Mouse (Mus musculus): Measurements from ENCODE around the gene Asic2. TPM values are rescaled to one million over a fixed set of nuclear protein-coding genes. Genes with fewer than 3 reads are reported as not detected.

Gene Asic2
- polyA plus RNA-seq, 1 experiment from 2014 or later = 0.47 TPM

- no peaks in the 10 kb centered on the region for H3K27me3 ChIP-seq (ENCODE audit: control insufficient read depth, insufficient read depth, low read length)
- no peak overlapping the region for H3K9ac ChIP-seq (ENCODE audit: low read length)
- ATAC-seq (ENCODE audit: low FRiP score, low TSS enrichment) = no peak
- no peak overlapping the region for H3K4me2 ChIP-seq (replicated peaks; ENCODE audit: low read depth)
- H3K36me3 ChIP-seq (ENCODE audit: control insufficient read depth, insufficient read depth, low read length) = no peaks in the 10 kb centered on the region
- H3K9me3 ChIP-seq (ENCODE audit: control insufficient read depth, low read length) = no peaks in the 10 kb centered on the region
- TF ChIP-seq CTCF (IDR thresholded peaks at IDR 0.05; ENCODE audit: low read depth) = no peak
- TF ChIP-seq EP300 (optimal IDR thresholded peaks at IDR 0.05) = no peak
- no peak overlapping the region for H3K27ac ChIP-seq (replicated peaks)
- 50% methylated on average over 5 of the region's 5 CpGs for WGBS
- no peak for DNase-seq (ENCODE audit: low spot score)
- H3K4me1 ChIP-seq (replicated peaks; ENCODE audit: control insufficient read depth, insufficient read depth) = no peaks in the 10 kb centered on the region
- H3K4me3 ChIP-seq (ENCODE audit: low read depth, low read length) = no peak overlapping the region
Measured at GRCm38 (mm10) chr11:81845010-81845685, 123.1 kb downstream of the Asic2 start.

GRCm38 (mm10) chr11:81841001-81841400 lies 127.3 kb downstream of the Asic2 start:
- Histone ChIP-seq H3K36me3 (ENCODE audit: control insufficient read depth, insufficient read depth, low read length) (no peaks in the 10 kb centered on the region), H3K4me1 (replicated peaks; ENCODE audit: control insufficient read depth, insufficient read depth) (no peaks in the 10 kb centered on the region), H3K4me2 (replicated peaks; ENCODE audit: low read depth) (no peak overlapping the region), H3K9me3 (ENCODE audit: control insufficient read depth, low read length) (no peaks in the 10 kb centered on the region), H3K9ac (ENCODE audit: low read length) (no peak overlapping the region), H3K27me3 (ENCODE audit: control insufficient read depth, insufficient read depth, low read length) (no peaks in the 10 kb centered on the region), H3K27ac (replicated peaks) (no peak overlapping the region), H3K4me3 (ENCODE audit: low read depth, low read length) (no peak overlapping the region)
- DNase-seq (ENCODE audit: low spot score) (no peak), ATAC-seq (ENCODE audit: low FRiP score, low TSS enrichment) (no peak)
- WGBS = 20% methylated on average over 2 of the region's 2 CpGs
- TF ChIP-seq CTCF (IDR thresholded peaks at IDR 0.05; ENCODE audit: low read depth) (no peak), EP300 (optimal IDR thresholded peaks at IDR 0.05) (no peak)

- DNase-seq (ENCODE audit: low spot score) = no peak
- TF ChIP-seq EP300 (optimal IDR thresholded peaks at IDR 0.05) (no peak), CTCF (IDR thresholded peaks at IDR 0.05; ENCODE audit: low read depth) (no peak)
- Histone ChIP-seq H3K36me3 (ENCODE audit: control insufficient read depth, insufficient read depth, low read length) (no peaks in the 10 kb centered on the region), H3K4me2 (replicated peaks; ENCODE audit: low read depth) (no peak overlapping the region), H3K27me3 (ENCODE audit: control insufficient read depth, insufficient read depth, low read length) (no peaks in the 10 kb centered on the region), H3K9me3 (ENCODE audit: control insufficient read depth, low read length) (no peaks in the 10 kb centered on the region), H3K27ac (replicated peaks) (no peak overlapping the region), H3K4me1 (replicated peaks; ENCODE audit: control insufficient read depth, insufficient read depth) (no peaks in the 10 kb centered on the region), H3K4me3 (ENCODE audit: low read depth, low read length) (no peak overlapping the region), H3K9ac (ENCODE audit: low read length) (no peak overlapping the region)
- ATAC-seq (ENCODE audit: low FRiP score, low TSS enrichment) = no peak
- WGBS = 73% methylated on average over 4 of the region's 4 CpGs
Measured at GRCm38 (mm10) chr11:81838426-81838825, 129.8 kb downstream of the Asic2 start.

GRCm38 (mm10) chr11:81832381-81832780 lies 135.9 kb downstream of the Asic2 start:
- H3K27ac ChIP-seq (replicated peaks) = no peak overlapping the region
- no peaks in the 10 kb centered on the region for H3K36me3 ChIP-seq (ENCODE audit: control insufficient read depth, insufficient read depth, low read length)
- WGBS = 65% methylated on average over 1 of the region's 1 CpGs
- no peak overlapping the region for H3K4me3 ChIP-seq (ENCODE audit: low read depth, low read length)
- H3K4me1 ChIP-seq (replicated peaks; ENCODE audit: control insufficient read depth, insufficient read depth) = no peaks in the 10 kb centered on the region
- ATAC-seq (ENCODE audit: low FRiP score, low TSS enrichment) = no peak
- TF ChIP-seq CTCF (IDR thresholded peaks at IDR 0.05; ENCODE audit: low read depth) (no peak), EP300 (optimal IDR thresholded peaks at IDR 0.05) (no peak)
- H3K9ac ChIP-seq (ENCODE audit: low read length) = no peak overlapping the region
- no peaks in the 10 kb centered on the region for H3K9me3 ChIP-seq (ENCODE audit: control insufficient read depth, low read length)
- H3K4me2 ChIP-seq (replicated peaks; ENCODE audit: low read depth) = no peak overlapping the region
- no peak for DNase-seq (ENCODE audit: low spot score)
- H3K27me3 ChIP-seq (ENCODE audit: control insufficient read depth, insufficient read depth, low read length) = no peaks in the 10 kb centered on the region

GRCm38 (mm10) chr11:81816531-81816930 lies 151.7 kb downstream of the Asic2 start:
- H3K4me3 ChIP-seq (ENCODE audit: low read depth, low read length) = no peak overlapping the region
- H3K36me3 ChIP-seq (ENCODE audit: control insufficient read depth, insufficient read depth, low read length) = no peaks in the 10 kb centered on the region
- no peak overlapping the region for H3K4me2 ChIP-seq (replicated peaks; ENCODE audit: low read depth)
- H3K4me1 ChIP-seq (replicated peaks; ENCODE audit: control insufficient read depth, insufficient read depth) = no peaks in the 10 kb centered on the region
- H3K9me3 ChIP-seq (ENCODE audit: control insufficient read depth, low read length) = no peaks in the 10 kb centered on the region
- H3K27me3 ChIP-seq (ENCODE audit: control insufficient read depth, insufficient read depth, low read length) = no peaks in the 10 kb centered on the region
- ATAC-seq (ENCODE audit: low FRiP score, low TSS enrichment) (no peak), DNase-seq (ENCODE audit: low spot score) (no peak)
- no peak for TF ChIP-seq EP300 (optimal IDR thresholded peaks at IDR 0.05)
- no peak for TF ChIP-seq CTCF (IDR thresholded peaks at IDR 0.05; ENCODE audit: low read depth)
- H3K9ac ChIP-seq (ENCODE audit: low read length) = no peak overlapping the region
- 74% methylated on average over 5 of the region's 5 CpGs for WGBS
- H3K27ac ChIP-seq (replicated peaks) = no peak overlapping the region

- H3K36me3 ChIP-seq (ENCODE audit: control insufficient read depth, insufficient read depth, low read length) = no peaks in the 10 kb centered on the region
- no peak for DNase-seq (ENCODE audit: low spot score)
- no peaks in the 10 kb centered on the region for H3K4me1 ChIP-seq (replicated peaks; ENCODE audit: control insufficient read depth, insufficient read depth)
- no peaks in the 10 kb centered on the region for H3K27me3 ChIP-seq (ENCODE audit: control insufficient read depth, insufficient read depth, low read length)
- no peak overlapping the region for H3K4me3 ChIP-seq (ENCODE audit: low read depth, low read length)
- no peak overlapping the region for H3K27ac ChIP-seq (replicated peaks)
- TF ChIP-seq CTCF (IDR thresholded peaks at IDR 0.05; ENCODE audit: low read depth) (no peak), EP300 (optimal IDR thresholded peaks at IDR 0.05) (no peak)
- H3K4me2 ChIP-seq (replicated peaks; ENCODE audit: low read depth) = no peak overlapping the region
- no peak for ATAC-seq (ENCODE audit: low FRiP score, low TSS enrichment)
- H3K9me3 ChIP-seq (ENCODE audit: control insufficient read depth, low read length) = no peaks in the 10 kb centered on the region
- WGBS = 47% methylated on average over 1 of the region's 1 CpGs
- no peak overlapping the region for H3K9ac ChIP-seq (ENCODE audit: low read length)
Measured at GRCm38 (mm10) chr11:81814816-81815215, 153.4 kb downstream of the Asic2 start.

All from stomach, postnatal 0 days (tissue).